ENCODE assay signal across 8 mouse cellular contexts in genomic region chr7:13037366-13037765, GRCm38 (mm10). TPM values are rescaled to one million over a fixed set of nuclear protein-coding genes. Genes with fewer than 3 reads are reported as not detected.
DNase-seq lines count a peak whose midpoint lies in the region; ATAC-seq and TF ChIP-seq lines count a peak whose summit lies in the region.

No protein-coding gene starts in this region.

- no peak for TF ChIP-seq POLR2A in olfactory bulb, adult 2 months (IDR thresholded peaks at IDR 0.05; ENCODE audit: insufficient read depth, low read depth, low read length)

- TF ChIP-seq CTCF in E14TG2a.4 (conservative IDR thresholded peaks at IDR 0.05; ENCODE audit: low read length) = no peak
- TF ChIP-seq CTCF in olfactory bulb, adult 2 months (IDR thresholded peaks at IDR 0.05; ENCODE audit: insufficient read depth, low read depth, low read length) = no peak

- DNase-seq in kidney, adult 18-20 months = peak; percentile 56
- no peak for DNase-seq in kidney, postnatal 4 days
- no peak for DNase-seq in embryonic facial prominence, embryonic 10.5 days (ENCODE audit: low spot score)
- DNase-seq in lung, postnatal 36 days = no peak

- H3K27me3 ChIP-seq in E14TG2a.4 (ENCODE audit: insufficient read depth, low read length) = no peaks in the 10 kb centered on the region
- peaks cover 19% of the 10 kb centered on the region for H3K27me3 ChIP-seq in embryonic facial prominence, embryonic 10.5 days (replicated peaks; ENCODE audit: low read depth, poor library complexity, severe bottlenecking)
- peaks cover 6% of the 10 kb centered on the region; the same call in 1 of the 2 replicates for H3K27me3 ChIP-seq in intestine, embryonic 16.5 days (replicated peaks; ENCODE audit: control insufficient read depth, insufficient read depth, low read length)

- H3K4me3 ChIP-seq in E14TG2a.4 (replicated peaks; ENCODE audit: low read length) = peak overlapping the region; percentile 89
- H3K4me3 ChIP-seq in embryonic facial prominence, embryonic 10.5 days = peak overlapping the region; percentile 84
- H3K4me3 ChIP-seq in intestine, embryonic 16.5 days (ENCODE audit: low read length) = peak overlapping the region; percentile 81
- peak overlapping the region; percentile 80 for H3K4me3 ChIP-seq in olfactory bulb, adult 2 months (ENCODE audit: insufficient read depth, low read depth, low read length)

- peaks cover 55% of the 10 kb centered on the region for H3K36me3 ChIP-seq in E14TG2a.4 (ENCODE audit: insufficient read depth, low read length)
- peaks cover 31% of the 10 kb centered on the region for H3K36me3 ChIP-seq in embryonic facial prominence, embryonic 10.5 days (replicated peaks)
- peaks cover 8% of the 10 kb centered on the region for H3K36me3 ChIP-seq in intestine, embryonic 16.5 days (ENCODE audit: control insufficient read depth, insufficient read depth, low read length)

- 2% methylated on average over 32 of the region's 33 CpGs for WGBS in embryonic facial prominence, embryonic 10.5 days
- WGBS in intestine, embryonic 16.5 days = under 1% methylated on average over 32 of the region's 33 CpGs
- WGBS in olfactory bulb, adult 2 months = under 1% methylated on average over 31 of the region's 33 CpGs

- peak overlapping the region; percentile 100 for H3K27ac ChIP-seq in embryonic facial prominence, embryonic 10.5 days (replicated peaks)
- H3K27ac ChIP-seq in intestine, embryonic 16.5 days (ENCODE audit: low read length) = peak overlapping the region; percentile 100
- peak overlapping the region; percentile 60 for H3K27ac ChIP-seq in olfactory bulb, adult 2 months (ENCODE audit: insufficient read depth, low read depth, low read length)

- ATAC-seq in intestine, embryonic 16.5 days = peak; percentile 2; the same call in 1 of the 2 replicates
- no peak for ATAC-seq in frontal cortex, adult (ENCODE audit: low TSS enrichment)

- H3K4me1 ChIP-seq in E14TG2a.4 (replicated peaks; ENCODE audit: low read depth, low read length) = peaks cover 79% of the 10 kb centered on the region
- peaks cover 48% of the 10 kb centered on the region for H3K4me1 ChIP-seq in embryonic facial prominence, embryonic 10.5 days
- H3K4me1 ChIP-seq in intestine, embryonic 16.5 days (ENCODE audit: control insufficient read depth, insufficient read depth, low read length) = peaks cover 33% of the 10 kb centered on the region
- peaks cover 17% of the 10 kb centered on the region for H3K4me1 ChIP-seq in olfactory bulb, adult 2 months (ENCODE audit: control insufficient read depth, insufficient read depth, low read length)

- H3K9ac ChIP-seq in intestine, embryonic 16.5 days (ENCODE audit: low read depth, low read length) = peak overlapping the region; percentile 93

- H3K9me3 ChIP-seq in E14TG2a.4 (ENCODE audit: low read length) = no peaks in the 10 kb centered on the region
- H3K9me3 ChIP-seq in embryonic facial prominence, embryonic 10.5 days = no peaks in the 10 kb centered on the region
- H3K9me3 ChIP-seq in intestine, embryonic 16.5 days (ENCODE audit: control insufficient read depth, low read length) = no peaks in the 10 kb centered on the region

- peak overlapping the region; percentile 90 for H3K4me2 ChIP-seq in intestine, embryonic 16.5 days (ENCODE audit: low read depth, low read length)

RNA-seq across cellular contexts. Expression of gene Ube2m, which starts 0.7 kb away (rescaled TPM):
- 157 and 159 TPM in 2 replicates for polyA plus RNA-seq in embryonic facial prominence, embryonic 10.5 days (2016; fragmentation: Nextera tagmentation; extraction: Ambion mirVana)
- 19.5 and 25.0 TPM in 2 replicates for polyA plus RNA-seq in intestine, embryonic 16.5 days (2015; fragmentation: Nextera tagmentation; extraction: Ambion mirVana)
- polyA plus RNA-seq in olfactory bulb, adult 2 months (2012; ENCODE audit: insufficient read depth, insufficient read length, low replicate concordance, missing spikeins) = 648 TPM in 1 of 2 replicates, not detected in the other

RNA-seq across cellular contexts. Expression of gene Chmp2a, which starts 2.8 kb away (rescaled TPM):
- polyA plus RNA-seq in embryonic facial prominence, embryonic 10.5 days (2016; fragmentation: Nextera tagmentation; extraction: Ambion mirVana) = 89.1 and 93.0 TPM in 2 replicates
- polyA plus RNA-seq in intestine, embryonic 16.5 days (2015; fragmentation: Nextera tagmentation; extraction: Ambion mirVana) = 199 and 202 TPM in 2 replicates
- not detected in 2 replicates for polyA plus RNA-seq in olfactory bulb, adult 2 months (2012; ENCODE audit: insufficient read depth, insufficient read length, low replicate concordance, missing spikeins)

RNA-seq across cellular contexts. Expression of gene Mzf1, which starts 17.2 kb away (rescaled TPM):
- 2.4 and 2.8 TPM in 2 replicates for polyA plus RNA-seq in embryonic facial prominence, embryonic 10.5 days (2016; fragmentation: Nextera tagmentation; extraction: Ambion mirVana)
- 1.4 and 1.8 TPM in 2 replicates for polyA plus RNA-seq in intestine, embryonic 16.5 days (2015; fragmentation: Nextera tagmentation; extraction: Ambion mirVana)
- not detected in 2 replicates for polyA plus RNA-seq in olfactory bulb, adult 2 months (2012; ENCODE audit: insufficient read depth, insufficient read length, low replicate concordance, missing spikeins)

RNA-seq across cellular contexts. Expression of gene Zbtb45, which starts 27.5 kb away (rescaled TPM):
- polyA plus RNA-seq in embryonic facial prominence, embryonic 10.5 days (2016; fragmentation: Nextera tagmentation; extraction: Ambion mirVana) = 27.2 and 28.4 TPM in 2 replicates
- 22.2 and 23.2 TPM in 2 replicates for polyA plus RNA-seq in intestine, embryonic 16.5 days (2015; fragmentation: Nextera tagmentation; extraction: Ambion mirVana)
- polyA plus RNA-seq in olfactory bulb, adult 2 months (2012; ENCODE audit: insufficient read depth, insufficient read length, low replicate concordance, missing spikeins) = not detected in 2 replicates

RNA-seq across cellular contexts. Expression of gene Trim28, which starts 38.5 kb away (rescaled TPM):
- 452 and 468 TPM in 2 replicates for polyA plus RNA-seq in embryonic facial prominence, embryonic 10.5 days (2016; fragmentation: Nextera tagmentation; extraction: Ambion mirVana)
- polyA plus RNA-seq in intestine, embryonic 16.5 days (2015; fragmentation: Nextera tagmentation; extraction: Ambion mirVana) = 116 and 131 TPM in 2 replicates
- 700 TPM in 1 of 2 replicates, not detected in the other for polyA plus RNA-seq in olfactory bulb, adult 2 months (2012; ENCODE audit: insufficient read depth, insufficient read length, low replicate concordance, missing spikeins)

Comparison
In these comparisons a context has a peak if more than half of its experiments do, and no peak if none do; other contexts are left out.
1. RNA of gene Chmp2a, which starts 2.8 kb away (polyA plus RNA-seq): 199 to 202 TPM in intestine, embryonic 16.5 days and 89.1 to 93.0 TPM in embryonic facial prominence, embryonic 10.5 days; not detected in olfactory bulb, adult 2 months; every median in the first group is over 10 times any median in the second.
2. Peak in every context shown above with its lines, with median percentiles within 50 percentile points of each other: H3K4me3 ChIP-seq and H3K27ac ChIP-seq.